Mouse (Mus musculus) Patski (cell line): ENCODE results near the gene Slc5a11. TPM values are rescaled to one million over a fixed set of nuclear protein-coding genes. Genes with fewer than 3 reads are reported as not detected.

Experiments
- ATAC-seq: fragments of 100-300 bp; one replicate; pipeline ENCODE4 v1.8.0; 2021
- CTCF ChIA-PET: fragments of 350-600 bp; sonication (Branson Sonifier 250); formaldehyde crosslinking; loops from one replicate; lab custom pipeline; 2022; ENCODE audit warnings: inconsistent platforms; lab: Charles Lee
- POLR2A ChIA-PET: fragments of 350-600 bp; sonication (Branson Sonifier 250); formaldehyde crosslinking; loops from one replicate; lab custom pipeline; 2022; ENCODE audit warnings: antibody characterized with exemption, inconsistent platforms; lab: Charles Lee
- DNase-seq: peaks from one replicate; pipeline ENCODE4 v3.0.0-alpha.2; 2011; ENCODE audit warnings: low read depth, low spot score
- H3K27me3 ChIP-seq: fragments of 371-371 bp; one replicate; pipeline ENCODE4 v1.5.1; 2021
- CTCF ChIP-seq: fragments of 100-300 bp; IDR thresholded peaks from one replicate; pipeline ENCODE4 v1.5.1; 2021
- in situ Hi-C: fragments of 300-500 bp; cut with MboI; formaldehyde crosslinking; loops from 3 replicates; pipeline ENCODE4 v1.11.1; 2018; ENCODE audit warnings: low pct_unique_long_range_greater_than_20kb, mixed read lengths
- polyA plus RNA-seq: library from polyadenylated mRNA; unstranded; gene quantifications from one replicate; pipeline ENCODE4 v1.2.3, GENCODE M21; 2021

Gene Slc5a11
- polyA plus RNA-seq, 1 experiment from 2014 or later = not detected

DNA sequence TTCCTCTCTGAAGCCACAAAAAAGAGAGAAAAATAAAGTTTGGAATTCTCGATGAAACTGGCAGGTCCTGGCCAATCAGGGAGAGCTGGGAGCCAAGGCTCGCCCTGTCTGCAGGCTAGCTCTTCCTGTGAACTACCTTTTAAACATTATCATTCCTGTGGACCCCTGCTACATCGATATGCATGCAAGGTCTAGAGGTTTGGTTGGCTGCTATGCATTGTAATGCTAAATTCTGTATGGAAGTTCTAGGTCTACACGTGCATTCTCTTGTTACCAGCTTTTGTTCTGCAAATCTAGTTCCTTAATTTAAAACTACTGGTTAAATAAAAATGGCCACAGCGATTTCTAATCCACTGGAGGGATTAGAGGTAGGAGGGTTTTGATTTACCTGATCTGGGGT, 3.1 kb upstream of the Slc5a11 start:
- no peak for TF ChIP-seq CTCF
- H3K27me3 ChIP-seq = no peaks in the 10 kb centered on the region
- CTCF ChIA-PET = no interaction called here
- ATAC-seq = no peak
- POLR2A ChIA-PET = interaction anchor here (1.2 kb wide), 1 partner anchor 207 kb away, joined by 4 read pairs; no protein-coding TSS in a partner anchor
- in situ Hi-C loops = no loop called here
- DNase-seq = no peak

DNA sequence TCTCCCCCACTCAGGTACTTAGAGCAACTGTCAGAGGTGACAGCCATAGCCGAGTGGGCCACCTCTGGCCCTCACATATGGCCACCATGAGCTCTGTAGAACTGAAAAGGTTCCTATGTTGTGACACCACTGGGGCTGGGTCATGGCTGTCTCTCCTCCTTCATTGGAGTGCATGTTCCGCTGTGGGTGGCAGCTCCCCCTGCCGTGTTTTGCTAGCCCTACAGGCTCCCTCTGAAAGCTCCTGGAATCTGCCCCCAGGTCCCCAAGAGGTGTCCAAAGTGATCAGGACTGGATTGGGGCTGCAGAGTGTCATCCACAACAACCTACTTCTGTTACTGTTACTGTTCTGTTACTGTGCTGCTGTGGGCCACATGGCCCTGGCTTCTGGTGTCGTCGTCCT, 2.3 kb upstream of the Slc5a11 start:
- ChIA-PET POLR2A (no interaction called here), CTCF (no interaction called here)
- no peak for TF ChIP-seq CTCF
- ATAC-seq (no peak), DNase-seq (no peak)
- in situ Hi-C loops = no loop called here
- H3K27me3 ChIP-seq = no peaks in the 10 kb centered on the region

- in situ Hi-C loops = no loop called here
- ChIA-PET POLR2A (interaction anchor here (0.9 kb wide), 1 partner anchor 61 kb away, joined by 3 read pairs; no protein-coding TSS in a partner anchor), CTCF (interaction anchor here (0.9 to 1.3 kb wide), 3 partner anchors 11 to 251 kb away, joined by 3 read pairs; no protein-coding TSS in a partner anchor)
- no peak for TF ChIP-seq CTCF
- ATAC-seq (no peak), DNase-seq (no peak)
- H3K27me3 ChIP-seq = no peaks in the 10 kb centered on the region
Measured at GRCm38 (mm10) chr7:123215138-123215537, 558 bp downstream of the Slc5a11 start.

GRCm38 (mm10) chr7:123217448-123218354, 3.1 kb downstream of the Slc5a11 start:
- POLR2A ChIA-PET = no interaction called here
- DNase-seq (no peak), ATAC-seq (no peak)
- CTCF ChIA-PET = no interaction called here
- no peak for TF ChIP-seq CTCF
- no peaks in the 10 kb centered on the region for H3K27me3 ChIP-seq
- in situ Hi-C loops = no loop called here

DNA sequence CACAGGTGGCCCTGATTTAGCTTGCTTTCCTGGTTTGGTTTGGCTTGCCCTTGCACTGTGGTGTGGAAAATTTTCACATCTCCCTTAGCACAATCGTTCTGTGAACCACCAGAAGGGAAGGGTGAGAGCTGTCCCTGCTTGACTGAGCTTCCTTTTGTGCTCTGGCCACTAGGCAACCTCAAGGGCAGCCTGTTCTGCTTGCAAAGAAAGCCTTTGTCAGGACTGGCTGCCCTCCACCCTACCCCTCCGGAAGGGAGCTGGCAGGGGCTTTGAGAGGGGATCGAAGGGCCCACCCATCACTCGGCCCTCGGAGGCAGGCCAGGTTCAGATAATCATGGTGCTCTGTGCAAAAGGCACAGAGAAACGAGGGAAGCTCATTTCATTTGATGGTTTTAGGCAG, 4.0 kb downstream of the Slc5a11 start:
- ChIA-PET POLR2A (no interaction called here), CTCF (interaction anchor here (1.1 kb wide), 1 partner anchor 9 kb away, joined by 4 read pairs; no protein-coding TSS in a partner anchor)
- DNase-seq (no peak), ATAC-seq (no peak)
- H3K27me3 ChIP-seq = no peaks in the 10 kb centered on the region
- TF ChIP-seq CTCF = no peak
- in situ Hi-C loops = no loop called here

DNA sequence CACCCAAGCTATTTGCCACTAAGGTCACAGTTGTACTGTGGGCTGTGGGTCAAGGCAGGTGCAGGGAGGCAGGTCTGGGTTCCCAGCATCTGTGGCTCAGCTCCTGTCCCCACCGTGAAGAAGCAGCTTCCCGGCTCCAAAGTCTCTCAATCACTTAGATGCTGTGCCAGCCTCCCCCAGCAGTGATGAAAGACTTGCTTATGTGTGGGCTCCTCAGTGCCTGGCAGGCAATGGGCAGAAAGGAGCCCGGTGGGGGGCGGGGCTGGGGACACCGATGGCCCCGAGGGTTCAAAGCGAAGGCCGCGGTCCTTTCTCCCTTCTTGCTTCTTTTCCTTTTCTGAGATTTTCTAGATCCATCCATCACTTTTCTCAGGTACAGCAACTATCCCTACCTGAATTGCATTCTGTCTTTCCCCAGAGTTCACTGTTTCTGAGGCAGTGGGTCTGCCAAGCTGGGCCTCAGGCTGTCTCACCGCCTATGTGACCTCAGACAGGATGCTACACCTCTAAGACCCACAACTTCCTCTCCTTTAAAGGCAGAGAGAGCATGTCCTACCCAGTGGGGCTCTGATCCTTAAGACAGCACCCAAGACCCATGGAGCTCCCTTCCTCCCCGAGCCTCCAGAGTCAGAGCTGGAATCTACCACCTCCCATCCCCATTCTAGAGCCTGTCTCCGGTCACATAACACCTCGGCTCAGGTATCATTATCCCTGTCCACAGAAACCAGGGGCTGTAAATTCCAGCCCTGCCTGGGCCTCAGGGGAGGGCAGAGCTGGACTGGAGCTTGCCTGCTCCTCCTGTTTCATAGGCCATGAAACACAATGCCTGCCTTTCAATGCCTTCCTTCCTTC, 5.4 kb downstream of the Slc5a11 start:
- in situ Hi-C loops = no loop called here
- CTCF ChIA-PET = no interaction called here
- TF ChIP-seq CTCF = no peak
- ATAC-seq = no peak
- no peak for DNase-seq
- H3K27me3 ChIP-seq = no peaks in the 10 kb centered on the region
- POLR2A ChIA-PET = no interaction called here

GRCm38 (mm10) chr7:123220633-123220942, 6.0 kb downstream of the Slc5a11 start:
- ATAC-seq (no peak), DNase-seq (no peak)
- no peaks in the 10 kb centered on the region for H3K27me3 ChIP-seq
- ChIA-PET CTCF (no interaction called here), POLR2A (no interaction called here)
- TF ChIP-seq CTCF = no peak
- in situ Hi-C loops = no loop called here

DNA sequence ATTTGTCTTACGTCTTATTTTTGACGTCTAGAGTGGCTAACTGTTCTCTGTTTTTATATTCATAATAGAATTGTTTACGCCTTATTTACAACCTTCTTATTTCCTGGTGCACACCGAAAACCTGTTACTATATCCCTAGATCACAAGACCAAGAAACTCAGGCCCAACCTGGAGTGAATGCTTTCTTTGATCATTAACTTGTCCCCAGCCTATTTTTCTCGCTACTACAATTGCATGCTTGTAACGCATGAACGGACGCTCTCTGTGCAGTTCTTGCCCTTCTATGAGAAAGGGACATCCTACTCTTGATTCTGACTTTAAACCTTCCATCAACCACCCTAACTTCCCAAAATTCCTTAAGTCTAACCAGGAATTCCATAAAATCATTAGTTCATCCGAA, 9.5 kb downstream of the Slc5a11 start:
- ATAC-seq (no peak), DNase-seq (no peak)
- POLR2A ChIA-PET = no interaction called here
- CTCF ChIA-PET = no interaction called here
- no peak for TF ChIP-seq CTCF
- no peaks in the 10 kb centered on the region for H3K27me3 ChIP-seq
- in situ Hi-C loops = no loop called here

DNA sequence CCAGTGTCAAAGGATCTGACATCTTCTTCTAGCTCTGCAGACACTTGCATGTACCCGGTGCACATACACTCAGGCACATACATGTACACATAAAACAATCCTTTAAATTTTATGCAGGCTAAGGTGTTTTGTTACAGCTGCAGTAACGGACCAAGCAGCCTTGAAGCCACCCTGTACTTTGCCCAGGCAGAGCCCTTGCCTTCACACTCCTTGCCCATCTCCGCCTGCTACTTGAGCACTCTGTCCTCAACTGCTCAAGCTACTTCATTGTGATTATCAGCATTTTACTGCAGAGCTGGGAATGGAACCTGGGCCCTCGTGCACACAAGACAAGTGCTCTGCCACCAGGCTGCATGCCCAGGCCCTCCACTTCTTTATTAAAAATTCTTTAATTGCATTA, 10.6 kb downstream of the Slc5a11 start:
- ChIA-PET CTCF (interaction anchor here (1.8 kb wide), 1 partner anchor 21 kb away, joined by 5 read pairs; no protein-coding TSS in a partner anchor), POLR2A (no interaction called here)
- ATAC-seq = no peak
- in situ Hi-C loops = no loop called here
- no peak for TF ChIP-seq CTCF
- DNase-seq = no peak
- H3K27me3 ChIP-seq = no peaks in the 10 kb centered on the region

DNA sequence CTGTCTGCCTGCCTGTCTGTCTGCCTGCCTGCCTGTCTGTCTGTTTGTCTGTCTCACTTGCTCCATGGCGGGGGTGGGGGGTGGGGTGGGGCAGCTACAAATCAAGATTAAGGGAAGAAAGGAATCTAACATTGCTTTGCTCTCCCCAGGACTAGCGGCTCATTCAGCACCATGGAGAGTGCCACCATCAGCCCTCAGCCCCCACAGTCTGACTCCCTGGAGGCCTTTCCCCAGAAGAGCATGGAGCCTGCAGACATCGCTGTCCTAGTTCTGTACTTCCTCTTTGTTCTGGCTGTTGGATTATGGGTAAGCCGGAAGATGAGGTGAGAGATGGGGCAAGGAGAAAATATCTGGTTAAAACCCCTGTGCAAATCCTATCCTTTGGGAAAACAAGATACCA, 20.9 kb downstream of the Slc5a11 start:
- no peak for DNase-seq
- ChIA-PET CTCF (no interaction called here), POLR2A (no interaction called here)

DNA sequence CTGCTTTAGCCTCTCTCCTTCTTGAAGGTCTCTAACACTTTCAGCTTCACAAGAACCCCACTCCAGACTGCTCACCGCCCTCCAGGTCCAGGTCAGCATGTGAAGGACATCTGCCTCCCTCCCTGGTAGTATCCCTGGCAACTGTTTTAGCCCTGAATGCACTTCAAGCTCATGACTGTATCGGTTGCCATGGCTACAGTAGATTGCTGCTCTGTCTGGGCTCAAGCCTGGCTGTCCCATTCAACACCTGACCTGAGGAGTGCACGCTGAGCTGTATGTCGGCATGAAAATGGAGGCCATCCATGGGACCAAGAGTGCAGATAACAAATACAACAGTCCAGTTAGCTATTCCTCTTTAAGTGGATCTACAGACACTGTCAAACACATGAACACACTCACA, 24.0 kb downstream of the Slc5a11 start:
- ChIA-PET POLR2A (no interaction called here), CTCF (no interaction called here)
- no peaks in the 10 kb centered on the region for H3K27me3 ChIP-seq
- DNase-seq (no peak), ATAC-seq (no peak)
- TF ChIP-seq CTCF = no peak
- in situ Hi-C loops = no loop called here

More for the DNA sequence above, 20.9 kb downstream of the Slc5a11 start:
- H3K27me3 ChIP-seq = no peaks in the 10 kb centered on the region
- ATAC-seq = peak; percentile 71
- no peak for TF ChIP-seq CTCF
- in situ Hi-C loops = no loop called here
